Mouse (Mus musculus) gastrocnemius, adult 2 months (tissue): ENCODE measurements around the gene Pprc1. TPM values are rescaled to one million over a fixed set of nuclear protein-coding genes. Genes with fewer than 3 reads are reported as not detected.

Experiments
- DNase-seq: peaks from one replicate; pipeline ENCODE4 v3.0.0; 2022
- H3K27ac ChIP-seq: fragments of 200-600 bp; 2 replicates; pipeline ENCODE4 v1.8.1; 2022; ENCODE audit warnings: mild to moderate bottlenecking
- H3K4me3 ChIP-seq: fragments of 200-600 bp; 2 replicates; pipeline ENCODE4 v1.8.1; 2022; ENCODE audit warnings: mild to moderate bottlenecking, moderate library complexity
- CTCF ChIP-seq: fragments of 200-600 bp; IDR thresholded peaks from 2 replicates; pipeline ENCODE4 v1.8.1; 2022; ENCODE audit warnings: antibody characterized with exemption, mild to moderate bottlenecking, moderate library complexity
- intact Hi-C: fragments of 180-260 bp; cut with DNase I; formaldehyde crosslinking; loops from one replicate; pipeline ENCODE4 v1.15.1; 2025
- long read RNA-seq, 2 experiments: library from polyadenylated mRNA; stranded (forward); transcript quantifications; one replicate each; pipeline ENCODE4 v2.0.0; 2021
- total RNA-seq, 2 experiments: library from RNA; stranded (reverse); gene quantifications; 2 replicates each; pipeline ENCODE4 v1.2.3; 2021

Gene Pprc1
- total RNA-seq, result 10 to 100 TPM; 15.0 to 24.0 TPM
- long read RNA-seq, experiment 1, full-length matches to known transcripts, result 2 of 7 reads
- long read RNA-seq, experiment 1, partial matches to known transcripts, result 2 of 7 reads
- long read RNA-seq, experiment 1, other reads (novel, unspliced or antisense), result 3 of 7 reads
- long read RNA-seq, experiment 2, full-length matches to known transcripts, result 4 of 9 reads
- long read RNA-seq, experiment 2, partial matches to known transcripts, result 2 of 9 reads
- long read RNA-seq, experiment 2, other reads (novel, unspliced or antisense), result 3 of 9 reads

GRCm38 (mm10) chr19:46044271-46044992 is at the start of gene Pprc1:
Pprc1 (plus strand) TSS chr19:46044886.
- peak within 1 kb of the TSS; percentile 97 for H3K4me3 ChIP-seq
- peak; percentile 60 for DNase-seq
- intact Hi-C loops, result loop anchor here (5.0 kb wide), 1 partner anchor 42 kb away; the partner anchor contains the start of gene Hps6
- peak within 1 kb of the TSS; percentile 97 for H3K27ac ChIP-seq
- TF ChIP-seq CTCF, result no peak

GRCm38 (mm10) chr19:45997365-45997764 is 47.3 kb upstream of the Pprc1 start:
- intact Hi-C loops, result no loop called here
- TF ChIP-seq CTCF, result no peak
- DNase-seq, result no peak
- peak overlapping the region; percentile 100 for H3K27ac ChIP-seq
- peak overlapping the region; percentile 86 for H3K4me3 ChIP-seq

- no peak for TF ChIP-seq CTCF
- peak; percentile 94 for DNase-seq
- H3K4me3 ChIP-seq, result peak within 1 kb of the TSS; percentile 86
- intact Hi-C loops, result no loop called here
- peak within 1 kb of the TSS; percentile 100 for H3K27ac ChIP-seq
Observed at GRCm38 (mm10) chr19:45997785-45998693, 46.6 kb upstream of the Pprc1 start, which contains the start of gene Armh3. Armh3 (minus strand) TSS chr19:45998488.

GRCm38 (mm10) chr19:45998694-45999217 is 45.9 kb upstream of the Pprc1 start:
- Histone ChIP-seq H3K27ac (peak overlapping the region; percentile 100), H3K4me3 (peak overlapping the region; percentile 86)
- TF ChIP-seq CTCF, result no peak
- intact Hi-C loops, result no loop called here
- no peak for DNase-seq

GRCm38 (mm10) chr19:45999378-45999777 is 45.3 kb upstream of the Pprc1 start:
- Histone ChIP-seq H3K4me3 (no peak overlapping the region), H3K27ac (no peak overlapping the region)
- no peak for TF ChIP-seq CTCF
- intact Hi-C loops, result no loop called here
- DNase-seq, result no peak

- Histone ChIP-seq H3K4me3 (no peak overlapping the region), H3K27ac (no peak overlapping the region)
- no peak for TF ChIP-seq CTCF
- no peak for DNase-seq
- intact Hi-C loops, result loop anchor here (5.0 kb wide), 1 partner anchor 40 kb away; the partner anchor contains the start of gene Pprc1
Observed at GRCm38 (mm10) chr19:46002279-46002678, 42.4 kb upstream of the Pprc1 start.

GRCm38 (mm10) chr19:46003371-46004226 is 41.1 kb upstream of the Pprc1 start, which contains the start of gene Hps6:
Hps6 (plus strand) TSS chr19:46003508.
- no peak for TF ChIP-seq CTCF
- DNase-seq, result peak; percentile 95
- intact Hi-C loops, result loop anchor here (5.0 kb wide), 1 partner anchor 39 kb away; the partner anchor contains the start of gene Pprc1
- H3K27ac ChIP-seq, result peak within 1 kb of the TSS; percentile 91
- H3K4me3 ChIP-seq, result peak within 1 kb of the TSS; percentile 93

- intact Hi-C loops, result loop anchor here (5.0 kb wide), 1 partner anchor 37 kb away; the partner anchor contains the start of gene Pprc1
- DNase-seq, result peak; percentile 17
- no peak for TF ChIP-seq CTCF
- no peak overlapping the region for H3K27ac ChIP-seq
- H3K4me3 ChIP-seq, result peak overlapping the region; percentile 93
Observed at GRCm38 (mm10) chr19:46004814-46005466, 39.7 kb upstream of the Pprc1 start.

GRCm38 (mm10) chr19:46005680-46006079 is 39.0 kb upstream of the Pprc1 start:
- no peak for TF ChIP-seq CTCF
- no peak for DNase-seq
- intact Hi-C loops, result no loop called here
- Histone ChIP-seq H3K4me3 (no peak overlapping the region), H3K27ac (no peak overlapping the region)

- peak overlapping the region; percentile 24; the same call in 1 of the 2 replicates for H3K27ac ChIP-seq
- intact Hi-C loops, result loop anchor here (2.0 to 10.0 kb wide), 3 partner anchors 50 to 210 kb away; no protein-coding TSS in a partner anchor
- H3K4me3 ChIP-seq, result 0 out of 2 replicates have a peak overlapping the region, but pooled peaks have one; percentile 9
- DNase-seq, result peak; percentile 88
- TF ChIP-seq CTCF, result peak; percentile 99
Observed at GRCm38 (mm10) chr19:46014572-46015178, 30.0 kb upstream of the Pprc1 start.
